Mouse (Mus musculus) brain, adult 2 months (tissue): ENCODE data around the gene Rsph1.
A peak's percentile ranks its signal among the peaks of the same experiment; 100 is the strongest.

ENCODE experiments used
- DNase-seq: peaks from one replicate; pipeline ENCODE4 v3.0.0; 2011; ENCODE audit warnings: low read depth, low spot score

Rsph1 gene

DNA sequence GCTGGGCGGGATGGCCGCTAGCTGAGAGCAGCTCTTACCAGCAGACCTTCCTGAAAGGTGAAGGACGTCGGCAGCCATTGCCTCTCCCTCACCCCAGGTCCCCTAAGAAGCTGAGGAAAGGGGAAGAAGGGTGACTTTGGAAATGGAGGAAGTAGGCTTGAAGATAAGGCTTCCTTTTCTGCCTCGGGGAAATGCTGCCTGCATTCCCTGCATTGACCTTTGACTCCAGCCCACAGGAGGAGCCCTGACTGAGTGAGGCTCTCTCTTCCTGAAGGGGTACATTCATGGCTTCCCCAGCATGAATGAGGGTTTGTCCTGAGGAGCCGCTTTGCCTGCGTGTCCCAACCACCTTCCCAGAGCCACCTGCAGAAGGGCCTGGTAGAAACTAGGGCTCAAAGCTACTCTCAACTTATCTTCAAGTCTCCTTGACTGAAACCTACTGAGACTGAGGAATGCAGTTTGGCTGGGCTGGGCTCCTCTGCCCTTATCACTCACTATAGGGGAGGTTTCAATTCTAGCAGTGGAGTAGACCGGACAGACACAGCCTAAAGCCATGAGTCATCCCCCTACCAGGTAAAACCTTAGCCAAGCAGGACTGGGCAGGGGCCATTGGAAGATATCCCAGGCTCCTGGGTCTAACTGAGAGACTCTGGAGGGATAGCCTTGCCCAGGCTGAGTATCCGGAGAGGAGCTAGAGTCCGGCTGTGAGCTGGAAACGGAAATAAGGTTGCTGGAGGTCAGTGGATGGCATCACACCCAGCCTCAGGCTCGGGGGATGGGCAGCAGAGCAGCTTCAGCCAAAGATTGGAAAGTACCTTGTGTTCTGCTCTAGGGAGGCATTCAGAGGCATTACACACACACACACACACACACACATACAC lies 28.0 kb upstream of the Rsph1 start:
- DNase-seq = no peak

DNA sequence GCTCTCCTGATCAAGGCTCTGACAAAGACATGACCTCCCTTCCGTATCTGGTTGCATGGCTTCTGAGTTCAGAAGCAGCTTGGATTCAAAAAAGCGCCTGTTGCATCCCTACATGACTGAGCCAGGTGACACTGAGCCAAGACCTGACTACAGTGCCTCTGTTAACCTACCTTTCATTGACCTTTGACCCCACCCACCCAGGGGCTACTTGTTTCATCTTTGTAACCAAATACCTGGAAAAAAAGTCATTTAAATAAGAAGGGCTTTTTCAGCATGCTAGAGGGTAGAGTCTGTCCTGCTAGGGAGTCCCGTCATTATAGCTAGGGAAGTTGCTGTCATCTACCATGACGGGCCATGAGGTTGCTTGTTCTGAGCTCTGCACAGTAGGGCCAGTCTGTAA lies 26.2 kb upstream of the Rsph1 start:
- no peak for DNase-seq

DNA sequence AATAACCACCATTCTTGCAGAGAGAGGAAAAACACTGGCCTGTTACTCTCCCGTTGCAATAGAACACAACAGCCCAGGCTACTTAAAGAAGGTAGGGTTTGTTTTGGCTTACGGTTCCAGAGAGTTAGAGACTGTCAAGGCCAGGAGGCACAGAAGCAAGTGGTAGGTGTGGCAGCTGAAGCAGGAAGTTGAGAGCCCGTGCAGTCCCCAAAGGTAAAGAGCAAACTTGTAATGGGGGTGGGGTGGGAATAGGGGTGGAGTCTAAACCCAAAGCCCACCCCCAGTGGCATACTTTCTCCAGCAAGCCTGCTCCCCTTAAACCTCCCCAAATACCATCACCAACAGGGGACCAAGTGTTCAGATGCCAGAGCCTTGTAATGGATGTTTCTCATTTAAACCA lies 23.6 kb upstream of the Rsph1 start:
- no peak for DNase-seq

DNA sequence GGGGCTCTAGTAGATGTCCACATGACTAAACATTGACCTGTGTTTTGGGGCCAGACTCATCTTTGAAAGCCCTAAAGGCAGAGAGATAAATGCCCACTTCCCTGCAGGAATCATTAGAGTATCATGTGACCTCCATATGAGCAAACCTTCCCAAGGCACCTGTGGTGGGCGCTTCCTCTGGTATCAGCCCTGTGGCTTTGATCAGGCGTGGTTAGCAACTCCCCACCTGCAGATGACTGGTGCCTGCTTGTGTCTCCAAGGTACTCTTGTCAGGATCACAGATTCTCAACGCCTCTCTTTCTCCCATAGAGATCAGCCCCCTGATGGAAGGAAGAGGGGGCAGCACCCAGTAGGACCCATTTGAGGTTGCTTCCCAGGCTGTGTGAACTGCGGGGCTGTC lies 22.8 kb upstream of the Rsph1 start:
- DNase-seq = no peak

DNA sequence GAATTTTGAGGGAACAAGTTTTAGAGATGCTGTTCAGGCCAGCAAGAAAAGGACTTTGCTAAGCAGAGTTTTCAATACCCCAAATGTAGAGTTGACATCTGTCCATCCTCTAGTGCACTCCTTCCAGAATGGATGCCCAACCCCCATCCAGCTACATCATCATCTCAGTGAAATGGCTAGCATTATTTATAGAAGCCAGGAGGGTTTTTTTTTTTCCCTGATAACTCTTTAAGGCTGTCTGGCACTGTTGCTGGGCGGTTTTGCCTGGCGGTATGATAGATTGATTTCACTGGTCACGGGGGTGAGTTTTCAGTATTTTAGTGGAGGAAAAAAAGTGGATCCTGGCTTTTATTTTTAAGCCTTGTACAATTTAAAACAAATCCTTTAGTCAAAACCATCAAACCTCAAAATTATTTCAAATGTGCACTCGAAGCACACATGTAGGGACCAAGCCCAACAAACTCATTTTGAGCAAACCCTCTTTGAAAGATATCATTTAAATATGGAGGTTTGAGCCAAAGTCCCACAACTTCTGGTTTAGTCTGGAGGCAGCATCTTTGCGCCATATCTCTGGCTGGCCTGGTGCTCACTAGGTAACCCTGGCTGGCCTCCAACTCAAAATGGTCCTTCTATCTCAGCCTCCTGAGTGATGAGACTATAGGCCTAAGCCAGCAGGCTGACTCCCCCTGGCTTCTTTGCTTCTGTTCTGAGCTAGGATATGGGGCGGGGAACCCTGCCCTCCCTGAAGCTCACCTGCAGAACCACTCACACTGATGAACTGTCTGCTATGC lies 21.4 kb upstream of the Rsph1 start:
- DNase-seq = no peak

DNA sequence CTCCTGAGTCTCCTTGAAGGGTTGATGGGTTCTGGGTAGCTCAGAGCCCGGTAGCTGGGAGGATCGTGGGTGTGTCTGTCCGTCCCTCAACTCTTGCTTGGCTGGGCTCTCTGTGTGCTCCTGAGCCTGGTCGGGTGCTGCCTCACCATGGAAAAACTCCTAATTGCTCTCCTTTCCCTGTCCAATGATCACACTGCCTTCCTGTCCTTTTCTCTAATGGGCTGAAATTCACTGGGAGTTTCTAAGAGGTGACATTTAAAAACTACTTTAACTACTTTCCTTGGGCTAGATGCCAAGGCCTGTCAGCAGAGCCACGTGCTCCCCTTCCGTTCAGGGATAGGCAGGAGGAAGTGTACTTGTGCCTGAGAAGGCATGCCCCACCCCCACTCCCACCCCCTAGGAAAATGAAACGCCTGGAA lies 20.3 kb upstream of the Rsph1 start:
- DNase-seq = peak; percentile 35

DNA sequence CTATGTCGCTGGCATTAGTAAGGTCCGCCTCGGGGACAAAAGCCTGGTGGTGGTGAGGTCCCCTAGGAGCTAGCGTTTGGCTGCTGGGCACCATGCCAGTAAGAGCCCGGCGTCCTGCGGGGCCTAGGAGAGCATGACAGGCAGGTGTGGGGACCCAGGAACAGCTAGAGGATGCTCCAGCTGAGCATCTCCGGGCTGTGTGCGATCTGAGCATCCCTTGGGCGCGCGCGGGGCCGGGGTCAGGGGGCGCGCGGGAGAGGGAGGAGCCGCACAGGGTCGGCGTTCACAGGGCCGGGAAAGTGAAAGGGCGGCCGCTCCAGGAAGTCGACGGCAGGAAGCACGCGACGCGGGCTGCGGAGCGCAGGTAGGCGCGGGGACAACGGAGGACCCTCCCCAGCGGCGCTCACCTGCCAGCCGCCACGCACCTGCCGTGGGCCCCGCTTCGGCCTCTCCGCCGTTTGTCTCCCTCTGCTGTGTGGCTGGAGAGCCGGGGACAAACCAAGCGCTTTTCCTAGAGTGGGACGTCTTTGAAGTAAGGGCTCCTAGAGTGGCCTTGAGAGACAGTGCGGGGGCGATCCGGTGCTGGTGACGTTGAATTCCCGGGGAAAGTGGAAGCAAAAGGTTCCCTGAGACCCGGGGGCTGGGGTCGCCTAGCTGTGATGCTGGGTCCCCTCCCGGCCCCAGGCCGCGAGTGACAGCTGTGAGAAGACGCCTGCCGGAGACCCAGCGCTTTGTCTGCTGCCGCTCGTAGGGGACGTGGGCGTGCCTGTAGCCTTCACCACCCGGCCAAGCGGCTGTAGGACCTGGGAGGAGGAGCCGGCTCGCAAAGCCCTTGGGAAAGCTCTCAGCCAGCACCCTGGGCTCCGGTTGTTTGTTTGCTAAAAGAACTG lies 19.0 kb upstream of the Rsph1 start:
- DNase-seq = peak; percentile 72

DNA sequence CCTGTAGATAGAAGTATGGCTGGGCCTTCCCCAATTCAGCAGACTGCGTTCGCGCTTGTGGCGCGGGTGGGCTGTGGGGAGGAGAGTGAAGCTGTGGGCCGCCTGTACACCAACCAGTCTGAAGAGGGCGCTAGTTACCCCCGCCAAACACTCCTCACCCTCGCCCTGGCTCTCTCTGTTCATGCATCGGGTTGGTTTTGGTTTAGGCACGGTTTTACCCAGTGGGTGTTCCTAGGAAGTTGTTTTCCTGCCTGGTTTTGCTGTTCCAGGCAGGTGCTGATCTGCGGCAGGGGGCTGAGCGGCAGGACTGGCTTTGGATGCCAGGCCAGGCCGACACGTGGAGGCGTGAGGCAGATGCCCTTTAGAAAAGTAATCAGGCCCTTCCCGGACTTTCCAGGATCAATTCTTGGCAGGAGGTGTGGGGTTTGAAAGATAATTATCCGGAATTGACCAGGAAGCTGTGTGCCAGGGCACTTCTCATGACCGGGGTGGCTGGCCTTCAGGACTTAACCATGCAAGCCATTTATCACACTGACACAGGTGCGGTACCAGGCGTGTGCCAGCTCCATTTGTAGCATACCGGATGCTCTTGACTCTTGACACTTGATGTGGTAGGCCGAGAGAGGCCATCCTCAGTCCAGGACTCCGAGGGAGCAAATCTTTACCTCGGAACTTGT lies 18.2 kb upstream of the Rsph1 start:
- peak; percentile 52 for DNase-seq

DNA sequence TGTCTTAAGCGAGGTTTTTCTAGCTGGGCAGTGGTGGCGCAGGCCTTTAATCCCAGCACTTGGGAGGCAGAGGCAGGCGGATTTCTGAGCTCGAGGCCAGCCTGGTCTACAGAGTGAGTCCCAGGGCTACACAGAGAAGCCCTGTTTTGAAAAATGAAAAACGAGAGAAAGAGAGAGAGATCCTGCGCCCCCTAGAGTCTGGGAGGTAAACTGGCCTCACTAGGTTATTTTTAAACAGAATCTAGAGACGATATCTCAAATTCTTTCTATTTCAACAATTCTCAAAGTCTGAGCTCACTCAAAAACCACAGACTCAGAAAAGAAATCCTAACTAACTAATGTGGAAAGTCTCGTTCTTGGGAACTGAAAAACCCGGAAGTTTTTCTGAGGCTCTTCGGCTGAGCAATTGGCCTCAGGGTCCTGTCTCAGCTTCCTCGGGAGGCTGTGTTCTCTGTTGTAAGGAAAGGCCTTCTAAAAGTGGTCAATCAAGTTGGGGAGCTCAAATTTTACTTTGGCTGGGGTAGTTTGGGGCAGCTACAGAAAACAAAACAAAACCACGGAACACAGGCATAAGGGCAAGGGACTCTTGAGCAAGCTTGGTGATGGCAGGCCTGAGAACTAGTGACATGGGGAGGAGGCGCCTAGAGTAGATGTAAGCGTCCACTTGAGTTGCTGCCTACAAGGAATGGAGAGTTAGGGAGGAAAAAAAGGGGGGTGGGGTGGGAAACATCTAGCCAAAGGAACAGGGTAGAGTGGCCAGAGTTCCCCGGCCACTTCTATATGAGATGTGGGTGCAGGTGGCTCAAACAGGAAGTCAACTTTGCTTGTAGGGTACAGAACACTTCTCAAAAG lies 17.4 kb upstream of the Rsph1 start:
- DNase-seq = no peak

DNA sequence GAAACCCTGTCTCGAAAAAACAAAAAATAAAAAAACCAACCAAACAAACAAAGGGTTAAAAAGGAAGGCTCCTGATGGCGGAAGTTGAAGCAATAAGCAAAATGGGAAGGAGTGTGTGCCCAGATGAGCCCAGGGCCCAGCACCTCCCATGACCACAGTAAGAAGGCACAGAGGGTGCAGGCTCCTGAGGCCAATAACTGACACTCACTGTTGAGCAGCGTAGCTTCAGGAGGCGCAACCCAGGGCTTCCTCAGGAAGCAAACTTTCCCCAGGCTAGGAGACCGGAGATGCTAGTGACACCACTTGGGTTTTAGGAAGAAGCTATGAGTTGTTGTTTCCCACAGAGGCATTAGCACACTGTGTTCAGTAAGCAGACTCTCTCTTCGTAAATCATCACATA lies 13.7 kb upstream of the Rsph1 start:
- no peak for DNase-seq

DNA sequence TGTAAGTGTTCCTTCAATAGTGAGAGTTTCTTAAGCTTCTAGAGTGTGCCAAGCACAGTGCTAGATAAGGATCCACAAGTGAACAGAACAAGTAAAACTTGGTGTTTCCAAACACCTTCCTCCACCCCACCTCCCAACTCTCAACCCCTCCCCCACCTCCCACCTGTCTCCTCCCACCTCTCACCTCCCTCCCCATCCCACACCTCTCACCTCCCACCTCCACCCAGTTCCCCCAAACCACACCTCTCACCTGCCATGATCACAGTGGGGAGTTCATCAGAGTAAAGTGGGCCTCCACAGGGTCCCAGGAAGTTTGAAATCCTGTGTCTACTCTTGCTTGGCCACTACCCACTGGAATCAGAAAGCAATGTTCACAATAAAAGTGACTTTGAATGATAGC lies 13.1 kb upstream of the Rsph1 start:
- no peak for DNase-seq

DNA sequence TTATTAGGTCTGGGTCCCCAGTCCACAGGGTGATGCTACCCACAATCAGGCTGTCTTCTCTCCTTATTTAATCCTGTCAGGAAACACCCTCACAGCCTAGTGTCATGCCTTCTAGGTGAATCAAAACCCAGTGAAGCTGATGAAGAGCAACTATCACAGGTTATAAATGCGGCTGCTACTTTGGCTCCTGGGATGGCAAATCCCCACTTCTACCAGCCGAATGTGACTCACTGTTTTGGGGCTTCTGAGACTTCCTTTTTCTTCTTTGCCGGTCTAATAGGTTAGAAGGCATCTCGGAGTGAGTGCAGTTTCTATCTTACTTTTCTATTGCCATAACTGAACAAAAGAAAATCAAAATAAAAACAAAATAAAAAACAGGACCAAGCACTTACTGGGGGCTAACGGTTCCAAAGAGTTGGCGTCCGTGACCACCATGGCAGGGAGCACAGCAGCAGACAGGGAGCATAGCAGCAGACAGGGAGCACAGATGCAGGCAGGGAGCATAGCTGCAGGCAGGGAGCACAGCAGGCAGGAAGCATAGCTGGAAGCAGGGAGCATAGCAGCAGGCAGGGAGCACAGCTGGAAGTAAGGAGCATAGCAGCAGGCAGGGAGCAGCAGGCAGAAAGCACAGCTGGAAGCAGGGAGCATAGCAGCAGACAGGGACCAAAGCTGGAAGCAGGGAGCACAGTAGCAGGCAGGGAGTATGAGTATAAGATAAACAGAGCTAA lies 12.0 kb upstream of the Rsph1 start:
- no peak for DNase-seq

DNA sequence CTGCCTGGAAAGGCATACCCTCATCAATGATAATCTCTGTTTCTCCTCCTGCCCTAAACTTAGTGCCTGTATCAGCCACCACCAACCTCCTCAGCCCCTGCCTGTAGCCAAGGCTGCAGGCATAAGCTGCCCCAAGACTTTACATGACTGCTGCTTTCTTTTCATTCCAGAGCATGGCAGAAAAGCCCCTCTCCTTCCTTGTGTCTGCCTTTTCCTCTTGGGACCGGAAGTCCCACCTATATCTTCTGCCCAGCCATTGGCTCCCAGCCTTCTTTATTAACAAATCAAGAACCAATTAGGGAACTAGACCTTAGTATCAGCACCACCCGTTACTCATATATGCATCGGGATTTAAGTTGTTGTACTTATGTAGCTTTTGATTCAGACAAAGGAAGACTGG lies 10.0 kb upstream of the Rsph1 start:
- no peak for DNase-seq

DNA sequence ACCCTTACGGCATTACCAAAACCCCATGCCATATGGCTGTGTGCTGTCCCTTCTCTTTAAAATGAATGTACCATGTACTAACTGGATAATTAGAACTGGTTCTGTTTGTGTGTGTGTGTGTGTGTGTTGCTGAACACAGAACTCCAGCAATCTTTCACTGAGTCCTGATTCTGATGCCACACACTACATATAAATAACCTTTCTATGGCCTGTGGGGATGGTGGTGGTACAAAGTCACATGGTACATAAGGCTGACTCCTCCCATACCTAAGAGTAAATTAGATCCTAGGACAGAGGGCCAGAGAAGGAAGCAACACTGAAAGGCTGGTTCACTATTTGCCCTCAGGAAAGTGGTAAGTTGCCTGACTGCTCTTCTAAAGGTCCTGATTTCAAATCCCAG lies 9.3 kb upstream of the Rsph1 start, which contains the start of gene Slc37a1:
TSS of gene Slc37a1 (plus strand) at position 301 of the 400 bp plus-strand sequence.
- DNase-seq = no peak

DNA sequence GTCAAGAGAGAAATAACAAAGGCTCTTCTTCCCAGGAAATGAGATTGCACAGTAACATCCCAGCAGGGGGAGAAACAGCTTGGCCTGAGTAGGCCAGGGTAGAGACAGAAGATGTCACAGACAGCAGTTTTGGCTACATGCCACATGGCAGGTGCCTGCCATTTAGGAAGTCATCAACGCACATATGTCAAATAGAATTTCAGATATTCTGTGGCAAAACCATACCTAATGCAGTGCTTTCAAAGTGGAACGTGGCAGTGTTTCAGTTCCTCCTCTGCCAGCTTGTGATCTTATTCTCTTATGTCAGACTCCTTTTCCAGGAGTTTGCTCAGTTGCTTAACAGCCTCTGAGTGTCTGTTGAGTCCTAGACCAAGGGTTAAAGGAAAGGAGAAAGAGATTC lies 8.7 kb upstream of the Rsph1 start:
- no peak for DNase-seq

DNA sequence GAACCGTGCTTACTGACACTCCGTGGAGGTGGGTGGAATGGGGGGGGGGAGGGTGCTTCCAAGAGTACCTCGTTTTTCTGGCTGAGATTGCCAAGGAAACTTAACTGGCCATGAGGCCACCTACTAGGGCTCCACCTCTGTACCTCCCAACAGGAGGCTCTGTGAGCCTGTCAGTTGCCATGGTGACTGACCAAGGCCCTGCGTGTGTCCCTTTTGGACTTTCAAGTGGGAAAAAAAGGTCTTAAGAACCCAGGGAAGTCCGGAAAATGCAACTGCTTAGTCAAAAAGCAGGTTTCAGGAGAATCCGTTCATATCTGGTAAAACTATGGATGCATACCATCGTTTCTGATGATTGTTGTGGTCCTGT lies 5.5 kb upstream of the Rsph1 start:
- no peak for DNase-seq

DNA sequence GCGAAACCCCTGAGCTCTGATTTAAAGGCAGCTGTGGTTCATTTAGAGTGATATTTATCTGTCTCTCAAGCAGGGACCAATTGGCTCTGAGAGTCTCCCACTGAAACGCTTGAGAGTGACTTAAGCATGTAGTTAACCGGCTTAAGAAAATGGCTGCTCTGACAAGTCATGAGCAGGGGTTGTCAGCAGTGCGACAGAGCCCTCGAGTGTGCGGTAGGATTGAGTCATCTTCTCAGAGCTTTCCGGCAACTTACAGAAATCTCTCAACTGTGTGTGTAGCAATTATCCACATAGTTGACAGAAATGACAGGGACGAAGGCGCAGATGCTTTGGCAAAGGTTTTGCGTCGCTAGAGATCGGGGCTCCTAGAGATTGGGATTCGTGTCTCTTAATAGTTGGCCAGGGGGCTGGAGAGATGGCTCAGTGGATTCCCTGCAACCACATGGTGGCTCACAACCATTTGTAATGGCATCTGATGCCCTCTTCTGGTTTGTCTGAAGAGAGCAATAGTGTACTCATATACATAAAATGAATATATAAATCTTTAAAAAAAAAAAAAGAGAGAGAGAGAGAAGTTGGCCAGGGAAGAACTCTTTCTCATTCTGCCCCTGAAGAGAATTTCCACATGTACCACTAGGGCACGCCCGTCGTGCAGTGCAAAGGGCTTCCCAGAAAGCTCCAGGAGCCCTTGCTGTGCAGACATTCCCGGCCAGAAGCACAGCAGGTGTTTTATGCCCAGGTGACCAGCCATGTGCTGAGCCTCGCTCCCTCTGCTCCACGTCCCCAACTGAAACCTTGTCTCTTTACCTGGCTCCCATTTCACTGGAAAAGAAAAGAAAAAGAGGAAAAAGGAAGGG lies 4.9 kb upstream of the Rsph1 start:
- peak; percentile 45 for DNase-seq

DNA sequence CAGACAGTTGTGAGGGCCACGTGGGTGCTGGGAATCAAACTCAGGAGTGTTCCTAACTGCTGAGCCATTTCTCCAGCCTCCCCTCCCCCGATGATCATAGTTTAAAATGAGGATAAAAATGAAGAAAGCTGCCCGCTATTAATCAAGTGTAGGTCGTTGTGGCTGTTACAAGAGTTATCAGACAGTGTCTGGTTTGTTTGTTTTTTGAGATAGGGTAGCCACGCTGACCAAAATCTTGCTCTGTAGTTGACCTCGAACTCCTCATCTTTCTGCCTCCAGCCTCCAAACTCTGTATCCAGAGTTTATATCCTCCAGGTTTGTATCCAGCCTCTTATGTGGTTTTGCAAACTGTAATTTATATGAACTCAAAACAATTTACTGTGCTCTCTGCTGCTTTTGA lies 3.1 kb upstream of the Rsph1 start:
- no peak for DNase-seq

DNA sequence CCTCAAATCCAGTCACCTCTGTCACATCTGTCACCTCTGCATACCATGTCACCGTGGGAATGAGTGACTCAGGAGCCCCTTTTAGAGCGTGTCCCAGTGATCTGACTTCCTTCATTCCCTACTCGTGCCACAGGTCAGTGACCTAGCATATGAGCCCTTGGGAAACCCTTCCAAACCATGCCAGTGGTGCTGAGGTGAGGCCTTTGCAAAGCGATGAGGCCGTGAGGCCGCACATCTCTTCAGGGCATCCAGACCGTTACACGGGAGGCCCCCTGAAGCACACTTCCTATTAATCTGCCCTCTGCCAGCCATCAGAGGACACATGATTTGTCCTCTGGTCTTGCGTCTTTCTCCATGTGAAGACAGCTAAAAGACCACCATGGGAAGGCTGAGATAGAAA lies 2.4 kb upstream of the Rsph1 start:
- no peak for DNase-seq
